Mouse (Mus musculus) limb, embryonic 14.5 days (tissue): ENCODE measurements around the gene Katnbl1. TPM values are rescaled to one million over a fixed set of nuclear protein-coding genes. Genes with fewer than 3 reads are reported as not detected.
A peak's percentile ranks its signal among the peaks of the same experiment; 100 is the strongest.
"Not testable (repeated sequence)": the region's sequence is repeated elsewhere in the genome, so short reads cannot be mapped to it uniquely, and the experiment has no call there.

ENCODE experiments used
- ATAC-seq: fragments of 200-750 bp; cut with Nextera tagmentation; 2 replicates; pipeline ENCODE4 v1.8.0; 2017; ENCODE audit warnings: low read depth, moderate number of reproducible peaks, moderate TSS enrichment; ENCODE audit not compliant: low FRiP score
- DNase-seq: peaks from one replicate; pipeline ENCODE4 v3.0.0-alpha.2; 2015; ENCODE audit warnings: low spot score
- H3K27ac ChIP-seq: fragments of 300-500 bp; sonication (generic); replicated peaks from 2 replicates; pipeline ENCODE4 v1.5.1; 2014; ENCODE audit warnings: low read depth, mild to moderate bottlenecking, low read length, moderate library complexity, mixed read lengths
- H3K27me3 ChIP-seq: fragments of 300-500 bp; sonication (generic); 2 replicates; pipeline ENCODE4 v1.6.1; 2014; ENCODE audit warnings: low read length, mixed read lengths; ENCODE audit not compliant: control insufficient read depth, insufficient read depth
- H3K36me3 ChIP-seq: fragments of 300-500 bp; sonication (generic); 2 replicates; pipeline ENCODE4 v1.6.1; 2014; ENCODE audit warnings: mild to moderate bottlenecking, low read length, moderate library complexity, mixed read lengths; ENCODE audit not compliant: control insufficient read depth, insufficient read depth
- H3K4me1 ChIP-seq: fragments of 300-500 bp; sonication (generic); 2 replicates; pipeline ENCODE4 v1.6.1; 2014; ENCODE audit warnings: antibody characterized with exemption, low read length, mixed read lengths; ENCODE audit not compliant: control insufficient read depth, insufficient read depth
- H3K4me2 ChIP-seq: fragments of 300-500 bp; sonication (generic); replicated peaks from 2 replicates; pipeline ENCODE4 v1.6.1; 2014; ENCODE audit warnings: low read depth, mild to moderate bottlenecking, low read length, moderate library complexity; ENCODE audit not compliant: severe bottlenecking
- H3K4me3 ChIP-seq: fragments of 300-500 bp; sonication (generic); replicated peaks from 2 replicates; pipeline ENCODE4 v1.5.1; 2014; ENCODE audit warnings: low read length
- H3K9ac ChIP-seq: fragments of 300-500 bp; sonication (generic); 2 replicates; pipeline ENCODE4 v1.6.1; 2014; ENCODE audit warnings: mild to moderate bottlenecking, low read depth, low read length, moderate library complexity; ENCODE audit not compliant: severe bottlenecking
- H3K9me3 ChIP-seq: fragments of 300-500 bp; sonication (generic); 2 replicates; pipeline ENCODE4 v1.6.1; 2016; ENCODE audit warnings: low read length; ENCODE audit not compliant: control insufficient read depth
- POLR2A ChIP-seq: fragments of 200-500 bp; IDR thresholded peaks from 2 replicates; pipeline ENCODE4 v1.8.0; 2012; ENCODE audit warnings: inconsistent platforms, mild to moderate bottlenecking, moderate library complexity, borderline replicate concordance; ENCODE audit not compliant: insufficient read depth, insufficient read length; ENCODE audit errors: extremely low read depth
- WGBS: fragments of 180-500 bp; shearing (Covaris S2); extraction: QIAGEN DNeasy Blood & Tissue Kit; methylation state at CpG from one replicate; pipeline ENCODE4 v1.1.7; 2014; 5-methylcytosine and 5-hydroxymethylcytosine counted together
- polyA plus RNA-seq, 2 experiments: library from polyadenylated mRNA; depleted of rRNA in 1 of 2; stranded (reverse) in 1 of 2; unstranded in 1 of 2; fragments of >200 nt; fragmentation: Nextera tagmentation in 1 of 2; extraction: Ambion mirVana in 1 of 2; gene quantifications; 2 replicates each; pipeline versions ENCODE4 v1.2.1 to v1.2.3; 2012 to 2014

Gene Katnbl1
- polyA plus RNA-seq, 2 experiments: 21.2 to 50.1 TPM

- H3K27me3 ChIP-seq: no peaks in the 10 kb centered on the region
- H3K9ac ChIP-seq: no peak overlapping the region
- ATAC-seq: no peak
- H3K4me1 ChIP-seq: no peaks in the 10 kb centered on the region
- H3K4me3 ChIP-seq: no peak overlapping the region
- H3K4me2 ChIP-seq: no peak overlapping the region
- no peak for DNase-seq
- no peaks in the 10 kb centered on the region for H3K36me3 ChIP-seq
- TF ChIP-seq POLR2A: no peak
- H3K9me3 ChIP-seq: no peaks in the 10 kb centered on the region
- H3K27ac ChIP-seq: no peak overlapping the region
Observed at GRCm38 (mm10) chr2:112448510-112449059, 69.6 kb downstream of the Katnbl1 start.

- Histone ChIP-seq H3K27me3 (no peaks in the 10 kb centered on the region), H3K4me3 (no peak overlapping the region), H3K9me3 (no peaks in the 10 kb centered on the region), H3K27ac (no peak overlapping the region), H3K4me1 (no peaks in the 10 kb centered on the region), H3K36me3 (no peaks in the 10 kb centered on the region), H3K4me2 (no peak overlapping the region), H3K9ac (no peak overlapping the region)
- no peak for ATAC-seq
- TF ChIP-seq POLR2A: no peak
- WGBS: 30% methylated on average over 4 of the region's 4 CpGs
- no peak for DNase-seq
Observed at GRCm38 (mm10) chr2:112449597-112450296, 70.7 kb downstream of the Katnbl1 start.

DNA sequence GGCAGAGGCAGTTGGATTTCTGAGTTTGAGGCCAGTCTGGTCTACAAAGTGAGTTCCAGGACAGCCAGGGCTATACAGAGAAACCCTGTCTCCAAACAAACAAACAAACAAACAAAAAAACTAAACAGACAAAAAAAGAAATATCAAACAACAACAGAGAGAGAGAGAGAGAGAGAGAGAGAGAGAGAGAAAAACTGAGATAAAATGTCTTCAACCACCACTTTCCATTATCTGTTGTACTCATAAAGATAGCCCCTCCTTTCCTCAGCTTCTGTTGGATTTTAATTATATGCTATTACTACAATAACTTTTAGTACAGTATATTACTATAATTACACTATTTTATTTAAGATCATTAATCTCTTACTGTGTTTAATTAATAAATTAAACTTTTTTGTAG lies 73.5 kb downstream of the Katnbl1 start:
- H3K4me3 ChIP-seq, ATAC-seq, H3K27me3 ChIP-seq, DNase-seq, H3K9me3 ChIP-seq, H3K9ac ChIP-seq, H3K27ac ChIP-seq, H3K4me1 ChIP-seq, H3K36me3 ChIP-seq, H3K4me2 ChIP-seq: not testable (repeated sequence)

GRCm38 (mm10) chr2:112454125-112454861 lies 75.3 kb downstream of the Katnbl1 start:
- H3K36me3 ChIP-seq: no peaks in the 10 kb centered on the region
- peaks cover 4% of the 10 kb centered on the region; the same call in 1 of the 2 replicates for H3K4me1 ChIP-seq
- H3K27me3 ChIP-seq: no peaks in the 10 kb centered on the region
- ATAC-seq (peak; percentile 36; the same call in 1 of the 2 replicates), DNase-seq (no peak)
- no peak for TF ChIP-seq POLR2A
- peak overlapping the region; percentile 89 for H3K4me3 ChIP-seq
- H3K9me3 ChIP-seq: no peaks in the 10 kb centered on the region
- WGBS: 30% methylated on average over 17 of the region's 17 CpGs
- peak overlapping the region; percentile 78 for H3K4me2 ChIP-seq
- H3K27ac ChIP-seq: peak overlapping the region; percentile 67
- peak overlapping the region; percentile 88 for H3K9ac ChIP-seq

DNA sequence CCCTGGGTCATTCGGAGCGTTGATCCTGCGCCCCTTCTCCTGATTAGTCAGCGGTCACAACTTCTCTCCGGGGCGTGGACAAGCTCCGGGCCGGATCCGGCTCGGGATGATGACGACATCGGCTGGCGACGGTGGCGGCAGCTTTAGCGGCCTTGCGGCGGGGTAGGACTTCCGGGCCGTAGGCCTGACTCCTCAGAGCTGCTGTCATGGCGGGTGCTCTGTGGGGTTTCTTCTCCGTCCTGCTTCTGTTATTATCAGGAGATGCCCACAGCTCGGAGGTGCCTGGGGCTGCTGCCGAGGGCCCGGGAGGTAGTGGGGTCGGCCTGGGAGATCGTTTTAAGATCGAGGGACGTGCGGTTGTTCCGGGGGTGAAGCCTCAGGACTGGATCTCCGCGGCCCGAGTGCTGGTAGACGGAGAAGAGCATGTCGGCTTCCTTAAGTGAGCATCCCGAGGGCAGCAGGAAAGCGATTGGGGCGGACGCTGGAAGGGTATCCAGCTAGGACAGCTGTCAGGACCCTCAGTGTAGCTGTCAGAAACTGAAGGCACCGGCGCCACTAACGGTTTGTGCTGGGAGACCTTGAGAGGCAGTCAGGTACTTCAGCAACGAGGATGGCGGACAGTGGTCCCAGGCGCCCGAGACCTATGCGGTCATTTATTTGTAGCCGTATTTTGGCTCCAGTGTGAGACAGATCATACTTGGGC lies 76.0 kb downstream of the Katnbl1 start, which contains the start of gene Emc7:
Emc7 (plus strand) TSS at position 136 of the 703 bp plus-strand sequence.
- no peaks in the 10 kb centered on the region for H3K27me3 ChIP-seq
- peak; percentile 96 for DNase-seq
- peak within 1 kb of the TSS; percentile 88 for H3K9ac ChIP-seq
- peak; percentile 98 for ATAC-seq
- peak; percentile 72; the same call in 1 of the 2 replicates for TF ChIP-seq POLR2A
- H3K27ac ChIP-seq: peak within 1 kb of the TSS; percentile 68
- H3K4me3 ChIP-seq: peak within 1 kb of the TSS; percentile 89
- H3K4me2 ChIP-seq: peak within 1 kb of the TSS; percentile 78
- no peaks in the 10 kb centered on the region; the same call in 1 of the 2 replicates for H3K36me3 ChIP-seq
- no peaks in the 10 kb centered on the region for H3K9me3 ChIP-seq
- peaks cover 4% of the 10 kb centered on the region; the same call in 1 of the 2 replicates for H3K4me1 ChIP-seq
- WGBS: 3% methylated on average over 47 of the region's 49 CpGs
